Mouse (Mus musculus) thymus, adult 2 months (tissue): ENCODE measurements around the gene Cldn12. TPM values are rescaled to one million over a fixed set of nuclear protein-coding genes. Genes with fewer than 3 reads are reported as not detected.

Source experiments
- DNase-seq: peaks from one replicate; pipeline ENCODE4 v3.0.0; 2021
- H3K27ac ChIP-seq: fragments of 200-500 bp; 2 replicates; pipeline ENCODE4 v1.5.1; 2012; ENCODE audit warnings: low read length, control low read depth; ENCODE audit not compliant: control insufficient read depth, insufficient read depth
- H3K27me3 ChIP-seq: fragments of 200-500 bp; 2 replicates; pipeline ENCODE4 v1.6.1; 2012; ENCODE audit warnings: mild to moderate bottlenecking, low read length, moderate library complexity, mixed read lengths; ENCODE audit not compliant: control insufficient read depth, insufficient read depth
- H3K36me3 ChIP-seq: fragments of 200-500 bp; 2 replicates; pipeline ENCODE4 v1.6.1; 2012; ENCODE audit warnings: mild to moderate bottlenecking, low read length, moderate library complexity; ENCODE audit not compliant: control insufficient read depth, insufficient read depth
- H3K4me1 ChIP-seq: fragments of 200-500 bp; replicated peaks from 2 replicates; pipeline ENCODE4 v1.6.1; 2012; ENCODE audit warnings: low read length; ENCODE audit not compliant: control insufficient read depth, insufficient read depth
- H3K4me3 ChIP-seq: fragments of 200-500 bp; 2 replicates; pipeline ENCODE4 v1.5.1; 2012; ENCODE audit warnings: mild to moderate bottlenecking, low read length, control low read depth, moderate library complexity; ENCODE audit not compliant: control insufficient read depth, insufficient read depth
- CTCF ChIP-seq: fragments of 200-500 bp; IDR thresholded peaks from 2 replicates; pipeline ENCODE4 v1.5.1; 2012; ENCODE audit warnings: mild to moderate bottlenecking, control low read depth, low read length, moderate library complexity, borderline replicate concordance; ENCODE audit not compliant: control insufficient read depth, poor library complexity, insufficient read depth; ENCODE audit errors: extremely low read depth
- POLR2A ChIP-seq: fragments of 200-500 bp; IDR thresholded peaks from 2 replicates; pipeline ENCODE4 v1.6.1; 2012; ENCODE audit warnings: mild to moderate bottlenecking, low read length, control low read depth, moderate library complexity; ENCODE audit not compliant: control insufficient read depth, poor library complexity, insufficient read depth; ENCODE audit errors: extremely low read depth
- WGBS: fragments of 180-500 bp; shearing (Covaris S2); methylation state at CpG from one replicate; pipeline ENCODE4 v1.1.7; 2018; 5-methylcytosine and 5-hydroxymethylcytosine counted together
- polyA plus RNA-seq: library from polyadenylated mRNA; depleted of rRNA; stranded (reverse); fragments of >200 nt; gene quantifications from 2 replicates; pipeline ENCODE4 v1.2.3, GENCODE M21; 2012

The Cldn12 gene
- polyA plus RNA-seq, 1 experiment = 5.2 TPM

DNA sequence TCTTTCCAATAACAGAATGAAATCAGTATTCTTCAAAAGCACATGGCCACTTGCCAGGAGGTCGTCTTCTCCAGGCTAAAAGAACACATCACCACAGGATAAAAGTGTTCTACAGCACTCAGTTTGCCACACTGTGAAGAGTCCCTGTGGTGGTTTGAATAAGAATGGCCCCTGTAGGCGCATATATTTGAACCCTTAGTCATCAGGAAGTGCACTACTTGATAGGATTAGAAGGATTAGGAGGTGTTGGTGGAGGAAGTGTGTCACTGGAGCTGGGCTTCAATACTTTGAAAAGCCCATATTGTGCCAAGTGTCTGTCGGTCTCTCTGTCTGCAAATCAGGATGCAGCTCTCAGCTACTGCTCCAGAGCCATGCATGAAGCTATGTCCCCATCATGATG is 25.6 kb upstream of the Cldn12 start:
- Histone ChIP-seq H3K27ac (no peak overlapping the region), H3K4me3 (no peak overlapping the region), H3K4me1 (no peaks in the 10 kb centered on the region), H3K27me3 (no peaks in the 10 kb centered on the region), H3K36me3 (no peaks in the 10 kb centered on the region)
- no peak for TF ChIP-seq POLR2A
- TF ChIP-seq CTCF = no peak
- 93% methylated on average over 3 of the region's 3 CpGs for WGBS
- DNase-seq = no peak

GRCm38 (mm10) chr5:5539771-5540170 is 25.0 kb upstream of the Cldn12 start:
- TF ChIP-seq POLR2A (no peak), CTCF (no peak)
- Histone ChIP-seq H3K27ac (no peak overlapping the region), H3K27me3 (no peaks in the 10 kb centered on the region), H3K4me3 (no peak overlapping the region), H3K4me1 (no peaks in the 10 kb centered on the region), H3K36me3 (no peaks in the 10 kb centered on the region)
- DNase-seq = no peak
- 97% methylated on average over 3 of the region's 3 CpGs for WGBS

DNA sequence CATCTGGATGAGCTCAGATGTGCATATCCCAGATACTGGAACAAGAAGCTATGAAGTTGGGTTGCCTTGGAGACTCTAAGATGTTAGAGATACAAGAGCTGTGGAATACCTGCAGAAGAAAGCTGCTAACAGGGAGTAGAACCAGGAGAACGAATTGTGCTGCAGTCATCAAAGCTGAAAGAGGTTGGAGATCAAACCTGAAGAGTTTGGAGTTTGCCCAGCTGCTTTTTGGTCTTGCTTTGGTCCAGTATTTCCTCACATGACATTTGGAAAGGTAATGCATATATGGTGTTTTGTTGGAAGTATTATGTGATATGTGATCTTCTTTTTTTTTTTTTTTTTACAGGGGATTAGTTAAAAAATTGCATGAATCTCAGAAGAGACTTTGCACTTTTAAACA is 21.4 kb upstream of the Cldn12 start:
- Histone ChIP-seq H3K27ac (no peak overlapping the region), H3K27me3 (no peaks in the 10 kb centered on the region), H3K4me3 (no peak overlapping the region), H3K36me3 (no peaks in the 10 kb centered on the region), H3K4me1 (no peaks in the 10 kb centered on the region)
- no peak for TF ChIP-seq POLR2A
- TF ChIP-seq CTCF = no peak
- no peak for DNase-seq
- WGBS = 93% methylated on average over 1 of the region's 1 CpGs

- Histone ChIP-seq H3K27ac (no peak overlapping the region), H3K36me3 (no peaks in the 10 kb centered on the region), H3K4me1 (no peaks in the 10 kb centered on the region), H3K27me3 (no peaks in the 10 kb centered on the region), H3K4me3 (no peak overlapping the region)
- WGBS = 98% methylated on average over 3 of the region's 3 CpGs
- DNase-seq = no peak
- TF ChIP-seq POLR2A (no peak), CTCF (no peak)
Observed at GRCm38 (mm10) chr5:5533656-5534420, 19.1 kb upstream of the Cldn12 start.

DNA sequence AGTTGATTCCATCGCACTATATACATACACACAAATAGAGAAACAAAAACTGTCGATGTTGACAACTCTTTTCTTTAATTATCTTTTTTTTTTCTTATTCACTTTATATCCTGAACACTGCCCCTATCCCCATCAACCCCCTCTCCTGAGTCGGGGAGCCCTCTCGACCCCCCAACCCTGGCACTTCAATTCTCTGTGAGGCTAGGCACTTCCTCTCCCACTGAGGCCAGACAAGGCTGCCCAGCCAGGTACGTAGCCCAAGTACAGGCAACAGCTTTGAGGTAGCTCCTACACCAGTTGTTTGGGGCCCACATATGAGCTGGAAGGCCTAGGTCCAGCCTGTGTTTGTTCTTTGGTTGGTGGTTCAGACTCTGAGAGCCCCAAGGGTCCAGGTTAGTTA is 653 bp upstream of the Cldn12 start:
- Histone ChIP-seq H3K27ac (no peak overlapping the region), H3K4me1 (peaks cover 5% of the 10 kb centered on the region; the same call in 1 of the 2 replicates), H3K27me3 (no peaks in the 10 kb centered on the region), H3K36me3 (no peaks in the 10 kb centered on the region), H3K4me3 (no peak overlapping the region)
- TF ChIP-seq POLR2A (no peak), CTCF (no peak)
- no peak for DNase-seq
- WGBS = 80% methylated on average over 5 of the region's 5 CpGs

- Histone ChIP-seq H3K27me3 (no peaks in the 10 kb centered on the region), H3K4me3 (no peak overlapping the region), H3K36me3 (no peaks in the 10 kb centered on the region), H3K27ac (no peak overlapping the region), H3K4me1 (peaks cover 5% of the 10 kb centered on the region; the same call in 1 of the 2 replicates)
- TF ChIP-seq POLR2A = no peak
- TF ChIP-seq CTCF = no peak
- WGBS = 84% methylated on average over 3 of the region's 3 CpGs
- no peak for DNase-seq
Observed at GRCm38 (mm10) chr5:5511401-5511800, 3.4 kb downstream of the Cldn12 start.

- TF ChIP-seq CTCF = no peak
- TF ChIP-seq POLR2A = no peak
- Histone ChIP-seq H3K4me3 (no peak overlapping the region), H3K36me3 (no peaks in the 10 kb centered on the region), H3K4me1 (peaks cover 5% of the 10 kb centered on the region; the same call in 1 of the 2 replicates), H3K27ac (no peak overlapping the region), H3K27me3 (no peaks in the 10 kb centered on the region)
- no peak for DNase-seq
- WGBS = 92% methylated on average over 5 of the region's 5 CpGs
Observed at GRCm38 (mm10) chr5:5510989-5511388, 3.8 kb downstream of the Cldn12 start.
